Mouse (Mus musculus) ovary, adult 10 weeks (tissue): ENCODE data around the gene Prss33. TPM values are rescaled to one million over a fixed set of nuclear protein-coding genes. Genes with fewer than 3 reads are reported as not detected.

Source experiments
- polyA plus RNA-seq: library from polyadenylated mRNA; stranded (reverse); fragments of 350-450 nt; fragmentation: Illumina TruSeq; extraction: RNeasy Lipid Tissue Mini Kit (QIAGEN cat#74804); gene quantifications from one replicate; pipeline ENCODE4 v1.2.3, GENCODE M21; 2014

The Prss33 gene
- not detected for polyA plus RNA-seq

GRCm38 (mm10) chr17:23836006-23836575 is at the start of gene Prss33:
Prss33 (minus strand) TSS chr17:23836056.

DNA sequence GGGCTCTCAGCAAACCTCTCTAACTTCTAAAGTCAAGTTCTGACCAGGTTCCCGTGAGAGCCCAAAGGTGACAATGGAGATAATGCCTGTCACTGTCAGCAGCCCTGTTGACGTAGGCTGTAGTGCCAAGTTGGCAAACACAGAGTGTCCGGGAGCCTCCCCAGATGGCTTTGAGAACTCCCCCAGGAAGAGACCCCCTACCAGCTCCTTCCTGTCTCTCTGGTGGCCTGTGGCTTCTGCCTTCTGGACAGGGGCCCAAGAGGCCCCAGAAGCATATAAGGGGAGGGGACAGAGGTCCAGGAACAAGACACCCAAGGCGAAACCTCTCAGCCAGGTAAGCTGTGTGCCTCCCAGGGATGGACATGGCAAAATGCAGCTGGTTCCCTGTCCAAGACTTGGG is 44.7 kb upstream of the Prss33 start, which contains the start of the genes Dcpp1 and Dcpp2:
Gene Dcpp1 (plus strand): TSS at position 301 of the 400 bp plus-strand sequence.
Gene Dcpp2 (plus strand): TSS at position 305 of the 400 bp plus-strand sequence.

GRCm38 (mm10) chr17:23867756-23868155 is 31.9 kb upstream of the Prss33 start, which contains the start of gene Prss21:
Prss21 (plus strand) TSS chr17:23868056.

DNA sequence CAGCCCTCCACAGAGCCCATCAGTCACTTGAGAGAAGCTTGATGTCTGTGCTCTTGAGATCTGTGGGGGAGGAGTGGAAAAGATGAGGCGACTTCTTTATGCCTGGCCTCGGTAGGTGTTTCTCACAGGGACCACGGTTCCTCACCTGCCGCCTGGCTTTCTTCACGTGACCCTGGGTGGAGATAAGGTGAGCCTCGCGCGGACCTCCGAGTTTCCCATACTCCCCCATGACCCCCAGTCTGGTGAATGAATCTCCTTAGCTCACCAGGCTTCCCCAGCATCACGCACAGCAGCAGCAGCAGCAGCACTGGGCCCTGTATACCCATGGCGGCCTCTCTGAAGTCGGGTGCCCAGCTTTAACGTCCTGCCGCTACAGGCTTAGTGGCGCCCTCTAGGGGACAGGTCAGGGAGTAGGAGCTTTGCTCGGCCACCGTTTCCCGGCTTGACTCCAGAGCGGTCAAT is 8.0 kb upstream of the Prss33 start, which contains the start of the genes Prss32 and Prss41:
Gene Prss32 (plus strand): TSS at position 44 of the 462 bp plus-strand sequence.
Gene Prss41 (minus strand): TSS at position 361 of the 462 bp plus-strand sequence.

DNA sequence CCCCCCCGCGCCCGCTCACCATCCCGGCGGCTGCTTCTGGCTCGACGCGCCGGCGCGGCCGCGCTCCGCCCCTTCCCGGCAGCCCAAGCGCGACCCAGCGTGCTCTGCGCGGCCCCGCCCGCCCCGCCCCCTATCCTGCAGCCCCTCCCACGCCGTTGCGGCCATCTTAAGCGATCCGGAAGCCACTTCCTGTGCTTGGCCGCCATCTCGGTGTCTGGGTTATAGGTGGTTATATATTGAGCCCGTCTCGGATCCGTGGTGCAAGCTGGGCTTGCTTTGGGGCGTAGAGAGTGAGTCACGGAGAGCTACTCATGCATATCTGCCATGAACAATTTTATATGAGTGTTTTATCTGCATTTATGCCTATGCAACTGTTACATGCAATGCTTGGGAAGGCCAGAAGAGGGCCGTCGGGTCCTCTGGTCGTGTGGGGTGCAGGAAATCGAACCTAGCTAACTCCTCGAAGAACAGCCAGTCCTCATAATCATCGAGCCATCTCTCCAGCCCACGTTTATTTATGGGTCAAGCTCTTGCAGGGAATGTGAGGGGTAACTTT is 6.7 kb downstream of the Prss33 start, which contains the start of gene Elob:
Gene Elob (minus strand): TSS at position 73 of the 556 bp plus-strand sequence.

GRCm38 (mm10) chr17:23790269-23791078 is 45.4 kb downstream of the Prss33 start, which contains the start of gene Srrm2:
Srrm2 (plus strand) TSS chr17:23790532.

GRCm38 (mm10) chr17:23785561-23786471 is 50.0 kb downstream of the Prss33 start, which contains the start of gene Flywch2:
Flywch2 (minus strand) TSS chr17:23786081.

Other genes starting within 250 kb of the Prss33 start
- not detected for gene Zfp13, start 236.6 kb downstream of the Prss33 start, polyA plus RNA-seq
- gene Zscan10, start 235.2 kb downstream of the Prss33 start, polyA plus RNA-seq: not detected
- gene Mmp25, start 190.8 kb downstream of the Prss33 start, polyA plus RNA-seq: 0.26 TPM
- gene Bicdl2, start 175.6 kb downstream of the Prss33 start, polyA plus RNA-seq: not detected
- gene Hcfc1r1, start 162.5 kb downstream of the Prss33 start, polyA plus RNA-seq: 3.5 TPM
- gene Thoc6, start 162.2 kb downstream of the Prss33 start, polyA plus RNA-seq: 3.6 TPM
- not detected for gene Tnfrsf12a, start 158.6 kb downstream of the Prss33 start, polyA plus RNA-seq
- not detected for gene Cldn6, start 156.8 kb downstream of the Prss33 start, polyA plus RNA-seq
- not detected for gene Cldn9, start 152.0 kb downstream of the Prss33 start, polyA plus RNA-seq
- gene 1520401A03Rik, start 113.3 kb downstream of the Prss33 start, polyA plus RNA-seq: not detected
- gene Pkmyt1, start 109.7 kb downstream of the Prss33 start, polyA plus RNA-seq: 0.46 TPM
- gene Paqr4, start 95.2 kb downstream of the Prss33 start, polyA plus RNA-seq: 2.0 TPM
- not detected for gene Kremen2, start 90.2 kb downstream of the Prss33 start, polyA plus RNA-seq
- 0.34 TPM for gene Flywch1, start 64.5 kb downstream of the Prss33 start, polyA plus RNA-seq
- gene Flywch2, start 50.0 kb downstream of the Prss33 start, polyA plus RNA-seq: not detected
- gene Srrm2, start 45.5 kb downstream of the Prss33 start, polyA plus RNA-seq: 111 TPM
- gene Elob, start 6.9 kb downstream of the Prss33 start, polyA plus RNA-seq: 18.7 TPM
- gene Prss32, start 7.8 kb upstream of the Prss33 start, polyA plus RNA-seq: not detected
- gene Prss41, start 8.1 kb upstream of the Prss33 start, polyA plus RNA-seq: not detected
- gene Prss21, start 32.0 kb upstream of the Prss33 start, polyA plus RNA-seq: not detected
- gene Dcpp1, start 44.8 kb upstream of the Prss33 start, polyA plus RNA-seq: 1.3 TPM
- gene Dcpp2, start 44.8 kb upstream of the Prss33 start, polyA plus RNA-seq: not detected
- gene Dcpp3, start 81.4 kb upstream of the Prss33 start, polyA plus RNA-seq: 4.1 TPM
- not detected for gene Sbp, start 105.6 kb upstream of the Prss33 start, polyA plus RNA-seq
- not detected for gene Sbpl, start 119.2 kb upstream of the Prss33 start, polyA plus RNA-seq
- gene Prss30, start 144.5 kb upstream of the Prss33 start, polyA plus RNA-seq: 0.43 TPM
- gene Prss22, start 162.0 kb upstream of the Prss33 start, polyA plus RNA-seq: not detected
- not detected for gene Prss27, start 202.1 kb upstream of the Prss33 start, polyA plus RNA-seq
- 64.0 TPM for gene Kctd5, start 237.4 kb upstream of the Prss33 start, polyA plus RNA-seq